Mouse (Mus musculus) CH12.LX (cell line): ENCODE measurements at regions not wholly inside any gene's neighbourhood (a gene's known extent, or its start where the extent isn't known, plus 50 kb on each side); places are given as distances from the start of the nearest gene placed in this dataset.

Experiments used
- DNase-seq: peaks from one replicate; pipeline ENCODE4 v3.0.0-alpha.2; 2013; ENCODE audit errors: extremely low read depth
- H3K27ac ChIP-seq: 2 replicates; pipeline ENCODE4 v1.5.1; 2012; ENCODE audit warnings: low read depth, mild to moderate bottlenecking, control low read depth, moderate library complexity; ENCODE audit not compliant: insufficient read depth
- H3K27me3 ChIP-seq: replicated peaks from 2 replicates; pipeline ENCODE3; 2012; ENCODE audit warnings: inconsistent platforms
- H3K36me3 ChIP-seq, 2 experiments: replicated peaks in 1 of 2; 2 replicates each; pipeline versions ENCODE3 to v1.6.1; 2012; ENCODE audit warnings: inconsistent platforms in 1 of 2, low read length in 1 of 2, mild to moderate bottlenecking in 1 of 2, mixed read lengths in 1 of 2, moderate library complexity in 1 of 2; ENCODE audit not compliant: control insufficient read depth in 1 of 2, insufficient read depth in 1 of 2
- H3K4me1 ChIP-seq, 2 experiments: 2 replicates each; pipeline ENCODE4 v1.6.1; 2012; ENCODE audit warnings: inconsistent platforms in 1 of 2, moderate library complexity in 1 of 2; ENCODE audit not compliant: insufficient read depth in 2 of 2, control insufficient read depth in 1 of 2
- H3K4me2 ChIP-seq: 2 replicates; pipeline ENCODE4 v1.6.1; 2012; ENCODE audit warnings: low read depth, mild to moderate bottlenecking, control low read depth; ENCODE audit not compliant: poor library complexity, insufficient read depth, severe bottlenecking
- H3K4me3 ChIP-seq, 3 experiments: fragments of 150-350 bp in 1 of 3; sonication (generic) in 1 of 3; replicated peaks in 1 of 3; 2 replicates each; pipeline versions ENCODE3 to v1.5.1; 2011 to 2012; ENCODE audit warnings: low read depth in 2 of 3, low read length in 2 of 3, mild to moderate bottlenecking in 2 of 3, moderate library complexity in 2 of 3, control low read depth in 1 of 3, improper control_type of control experiment in 1 of 3, inconsistent platforms in 1 of 3, mixed read lengths in 1 of 3; ENCODE audit not compliant: poor library complexity in 1 of 3
- H3K79me2 ChIP-seq: replicated peaks from 2 replicates; pipeline ENCODE4 v1.6.1; 2012; ENCODE audit warnings: mild to moderate bottlenecking, moderate library complexity; ENCODE audit not compliant: control insufficient read depth, poor library complexity, insufficient read depth, severe bottlenecking; ENCODE audit errors: extremely low read depth
- H3K9ac ChIP-seq: 2 replicates; pipeline ENCODE4 v1.6.1; 2012; ENCODE audit warnings: low read depth, mild to moderate bottlenecking, control low read depth, moderate library complexity; ENCODE audit not compliant: insufficient read depth
- H3K9me3 ChIP-seq: replicated peaks from 2 replicates; pipeline ENCODE3; 2012; ENCODE audit warnings: low read length, inconsistent platforms, mixed read lengths
- BHLHE40 ChIP-seq: IDR thresholded peaks from 2 replicates; pipeline ENCODE4 v1.6.1; 2011; ENCODE audit warnings: mild to moderate bottlenecking, low read depth, low read length, improper control_type of control experiment
- CHD1 ChIP-seq: IDR thresholded peaks from 2 replicates; pipeline ENCODE4 v1.6.1; 2012; ENCODE audit warnings: low read depth, low read length, improper control_type of control experiment, inconsistent platforms
- CHD2 ChIP-seq: IDR thresholded peaks from 2 replicates; pipeline ENCODE4 v1.6.1; 2011; ENCODE audit warnings: low read length, improper control_type of control experiment
- CTCF ChIP-seq, 2 experiments: IDR thresholded peaks in 1 of 2; conservative IDR thresholded peaks in 1 of 2; 2 replicates each; pipeline ENCODE4 v1.5.1; 2011 to 2012; ENCODE audit warnings: low read depth in 2 of 2, low read length in 2 of 2, improper control_type of control experiment in 1 of 2, inconsistent platforms in 1 of 2, mild to moderate bottlenecking in 1 of 2, moderate library complexity in 1 of 2
- ETS1 ChIP-seq: conservative IDR thresholded peaks from 2 replicates; pipeline ENCODE4 v1.6.1; 2012; ENCODE audit warnings: low read depth, mild to moderate bottlenecking, inconsistent platforms, low read length, improper control_type of control experiment, moderate library complexity
- HCFC1 ChIP-seq: IDR thresholded peaks from 2 replicates; pipeline ENCODE4 v1.6.1; 2012; ENCODE audit warnings: low read depth, mild to moderate bottlenecking, inconsistent platforms, low read length, improper control_type of control experiment
- JUN ChIP-seq: IDR thresholded peaks from 2 replicates; pipeline ENCODE4 v1.6.1; 2011; ENCODE audit warnings: low read depth, mild to moderate bottlenecking, low read length, improper control_type of control experiment, moderate library complexity; ENCODE audit not compliant: insufficient read depth
- MYC ChIP-seq: IDR thresholded peaks from 2 replicates; pipeline ENCODE4 v1.6.1; 2011; ENCODE audit warnings: low read depth, mild to moderate bottlenecking, improper control_type of control experiment, low read length
- POLR2A ChIP-seq: IDR thresholded peaks from 2 replicates; pipeline ENCODE4 v1.6.1; 2011; ENCODE audit warnings: low read depth, mild to moderate bottlenecking, improper control_type of control experiment, low read length
- SIN3A ChIP-seq: IDR thresholded peaks from 2 replicates; pipeline ENCODE4 v1.6.1; 2012; ENCODE audit warnings: low read length, improper control_type of control experiment, inconsistent platforms
- SMC3 ChIP-seq: IDR thresholded peaks from 2 replicates; pipeline ENCODE4 v1.6.1; 2011; ENCODE audit warnings: low read depth, low read length, improper control_type of control experiment
- TCF12 ChIP-seq: IDR thresholded peaks from 2 replicates; pipeline ENCODE4 v1.6.1; 2014; ENCODE audit warnings: low read depth, mild to moderate bottlenecking, inconsistent platforms, low read length, improper control_type of control experiment
- UBTF ChIP-seq: IDR thresholded peaks from 2 replicates; pipeline ENCODE4 v1.6.1; 2012; ENCODE audit warnings: low read depth, mild to moderate bottlenecking, inconsistent platforms, low read length, improper control_type of control experiment, moderate library complexity
- USF2 ChIP-seq: conservative IDR thresholded peaks from 2 replicates; pipeline ENCODE4 v1.6.1; 2011; ENCODE audit warnings: low read depth, low read length, improper control_type of control experiment
- ZC3H11A ChIP-seq: IDR thresholded peaks from 2 replicates; pipeline ENCODE4 v1.6.1; 2012; ENCODE audit warnings: low read depth, mild to moderate bottlenecking, inconsistent platforms, low read length, improper control_type of control experiment
- ZMIZ1 ChIP-seq: IDR thresholded peaks from 2 replicates; pipeline ENCODE4 v1.6.1; 2012; ENCODE audit warnings: low read depth, mild to moderate bottlenecking, inconsistent platforms, low read length, improper control_type of control experiment
- dilution Hi-C: fragments of 300-500 bp; cut with MboI; formaldehyde crosslinking; loops from 2 replicates; pipeline ENCODE4 v1.14.3; 2020; ENCODE audit warnings: low sequenced_read_pairs; ENCODE audit not compliant: extremely low pct_unique_long_range_greater_than_20kb, extremely low pct_ligation_motif_present
- in situ Hi-C: fragments of 300-500 bp; cut with MboI; formaldehyde crosslinking; loops from 3 replicates; pipeline ENCODE4 v1.14.3; 2019; ENCODE audit warnings: low sequenced_read_pairs, low pct_ligation_motif_present, low pct_unique_long_range_greater_than_20kb, mixed read lengths

DNA sequence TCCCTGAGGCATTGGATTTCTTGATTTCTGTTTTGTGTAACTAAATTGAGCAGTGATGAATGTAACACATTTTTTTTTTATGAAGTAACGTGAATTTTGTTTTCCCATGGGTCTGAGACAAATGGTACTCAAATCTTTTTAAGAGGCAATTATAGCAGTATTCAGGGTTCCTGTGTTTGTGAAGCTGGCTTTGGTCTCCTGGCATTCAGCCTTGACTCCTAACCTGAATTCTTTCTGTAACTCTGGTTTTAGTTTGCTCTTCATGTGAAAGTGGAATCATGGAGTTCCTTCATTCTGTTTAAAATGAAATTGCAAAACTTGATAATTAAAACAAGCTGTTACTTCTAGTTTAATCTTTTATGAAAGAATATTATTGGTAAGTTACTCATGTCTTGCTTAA lies 58.3 kb downstream of the Gm10358 start:
- Histone ChIP-seq H3K9me3 (no peaks in the 10 kb centered on the region), H3K9ac (no peak overlapping the region), H3K79me2 (no peaks in the 10 kb centered on the region), H3K27me3 (peaks cover 47% of the 10 kb centered on the region), H3K4me2 (no peak overlapping the region), H3K36me3 (no peaks in the 10 kb centered on the region)
- dilution Hi-C loops (no loop called here), in situ Hi-C loops (no loop called here)
- no peak for DNase-seq
- TF ChIP-seq MYC (no peak), BHLHE40 (no peak), ZC3H11A (no peak), CTCF (conservative IDR thresholded peaks at IDR 0.05 in 1 of 2, IDR thresholded peaks at IDR 0.05 in 1 of 2; ENCODE audit: low read depth in 2 of 2, low read length in 2 of 2) (no peak), UBTF (no peak), TCF12 (no peak), SMC3 (no peak)
- TF ChIP-seq, all 38 proteins: peak for 0
- Histone ChIP-seq H3K4me1 (no peaks in the 10 kb centered on the region), H3K27ac (no peak overlapping the region), H3K4me3 (no peak overlapping the region)

DNA sequence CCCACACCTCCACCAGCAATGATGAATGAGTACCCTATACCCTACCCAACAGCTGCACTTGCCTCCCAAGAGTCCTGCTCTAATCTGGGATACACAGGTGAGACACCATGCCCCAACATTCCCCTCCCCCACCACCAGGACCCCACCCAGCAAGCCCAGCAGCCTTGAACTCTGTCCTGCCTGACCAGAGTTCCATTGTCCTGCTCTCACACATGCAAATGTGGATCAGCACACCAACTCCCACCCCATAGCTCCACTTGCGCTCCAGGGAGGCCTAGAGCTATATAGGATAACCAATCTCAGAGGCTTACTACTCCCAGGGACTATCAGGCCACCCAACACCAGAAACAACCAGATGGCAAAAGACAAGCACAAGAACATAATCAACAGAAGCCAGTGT lies 85.8 kb downstream of the Gm10358 start:
- dilution Hi-C loops, result no loop called here
- H3K4me3 ChIP-seq, result no peak overlapping the region
- no peak for DNase-seq
- no peak overlapping the region for H3K27ac ChIP-seq
- H3K36me3 ChIP-seq, result no peaks in the 10 kb centered on the region
- no peaks in the 10 kb centered on the region for H3K79me2 ChIP-seq
- in situ Hi-C loops, result no loop called here
- peaks cover 2 to 5% of the 10 kb centered on the region in 2 experiments; a peak in 1 of 4 replicates for H3K4me1 ChIP-seq
- TF ChIP-seq ZMIZ1 (no peak), MYC (no peak), POLR2A (no peak), HCFC1 (no peak), ETS1 (no peak), SIN3A (no peak), USF2 (no peak), JUN (no peak), CHD1 (no peak), CHD2 (no peak), ZC3H11A (no peak)
- TF ChIP-seq, all 38 proteins: peak for 0
- no peak overlapping the region for H3K4me2 ChIP-seq
- peaks cover 16% of the 10 kb centered on the region for H3K27me3 ChIP-seq
- no peaks in the 10 kb centered on the region for H3K9me3 ChIP-seq
- H3K9ac ChIP-seq, result no peak overlapping the region
